Mouse (Mus musculus) embryonic facial prominence, embryonic 14.5 days (tissue): ENCODE results near the gene Serf2. TPM values are rescaled to one million over a fixed set of nuclear protein-coding genes. Genes with fewer than 3 reads are reported as not detected.
A peak's percentile ranks its signal among the peaks of the same experiment; 100 is the strongest.
"Not testable (repeated sequence)": the region's sequence is repeated elsewhere in the genome, so short reads cannot be mapped to it uniquely, and the experiment has no call there.

ENCODE experiments used
- ATAC-seq: fragments of 200-750 bp; cut with Nextera tagmentation; 2 replicates; pipeline ENCODE4 v1.8.0; 2017; ENCODE audit warnings: low read depth, moderate number of reproducible peaks, moderate TSS enrichment
- DNase-seq: peaks from one replicate; pipeline ENCODE4 v3.0.0-alpha.2; 2015; ENCODE audit warnings: low spot score
- H3K27ac ChIP-seq: fragments of 300-500 bp; sonication (generic); replicated peaks from 2 replicates; pipeline ENCODE4 v1.5.1; 2014; ENCODE audit warnings: low read depth, mild to moderate bottlenecking, low read length, moderate library complexity
- H3K27me3 ChIP-seq: fragments of 300-500 bp; sonication (generic); replicated peaks from 2 replicates; pipeline ENCODE4 v1.6.1; 2014; ENCODE audit warnings: low read length; ENCODE audit not compliant: control insufficient read depth, insufficient read depth
- H3K36me3 ChIP-seq: fragments of 300-500 bp; sonication (generic); 2 replicates; pipeline ENCODE4 v1.6.1; 2014; ENCODE audit warnings: low read length, mixed read lengths; ENCODE audit not compliant: control insufficient read depth, insufficient read depth
- H3K4me1 ChIP-seq: fragments of 300-500 bp; sonication (generic); 2 replicates; pipeline ENCODE4 v1.6.1; 2014; ENCODE audit warnings: antibody characterized with exemption, low read length; ENCODE audit not compliant: control insufficient read depth, insufficient read depth
- H3K4me2 ChIP-seq: fragments of 300-500 bp; sonication (generic); 2 replicates; pipeline ENCODE4 v1.6.1; 2014; ENCODE audit warnings: low read depth, mild to moderate bottlenecking, low read length, moderate library complexity, mixed read lengths
- H3K4me3 ChIP-seq: fragments of 300-500 bp; sonication (generic); 2 replicates; pipeline ENCODE4 v1.5.1; 2014; ENCODE audit warnings: low read depth, mild to moderate bottlenecking, low read length
- H3K9ac ChIP-seq: fragments of 300-500 bp; sonication (generic); 2 replicates; pipeline ENCODE4 v1.6.1; 2014; ENCODE audit warnings: low read depth, mild to moderate bottlenecking, low read length, moderate library complexity, mixed read lengths
- H3K9me3 ChIP-seq: fragments of 300-500 bp; sonication (generic); 2 replicates; pipeline ENCODE4 v1.6.1; 2016; ENCODE audit warnings: low read length; ENCODE audit not compliant: control insufficient read depth
- WGBS: fragments of 180-500 bp; shearing (Covaris S2); extraction: QIAGEN DNeasy Blood & Tissue Kit; methylation state at CpG from one replicate; pipeline ENCODE4 v1.1.7; 2014; 5-methylcytosine and 5-hydroxymethylcytosine counted together
- polyA plus RNA-seq: library from polyadenylated mRNA; unstranded; fragments of >200 nt; fragmentation: Nextera tagmentation; extraction: Ambion mirVana; gene quantifications from 2 replicates; pipeline ENCODE4 v1.2.1, GENCODE M21; 2014

The Serf2 gene
- polyA plus RNA-seq, 1 experiment from 2014 or later, result 673 TPM

DNA sequence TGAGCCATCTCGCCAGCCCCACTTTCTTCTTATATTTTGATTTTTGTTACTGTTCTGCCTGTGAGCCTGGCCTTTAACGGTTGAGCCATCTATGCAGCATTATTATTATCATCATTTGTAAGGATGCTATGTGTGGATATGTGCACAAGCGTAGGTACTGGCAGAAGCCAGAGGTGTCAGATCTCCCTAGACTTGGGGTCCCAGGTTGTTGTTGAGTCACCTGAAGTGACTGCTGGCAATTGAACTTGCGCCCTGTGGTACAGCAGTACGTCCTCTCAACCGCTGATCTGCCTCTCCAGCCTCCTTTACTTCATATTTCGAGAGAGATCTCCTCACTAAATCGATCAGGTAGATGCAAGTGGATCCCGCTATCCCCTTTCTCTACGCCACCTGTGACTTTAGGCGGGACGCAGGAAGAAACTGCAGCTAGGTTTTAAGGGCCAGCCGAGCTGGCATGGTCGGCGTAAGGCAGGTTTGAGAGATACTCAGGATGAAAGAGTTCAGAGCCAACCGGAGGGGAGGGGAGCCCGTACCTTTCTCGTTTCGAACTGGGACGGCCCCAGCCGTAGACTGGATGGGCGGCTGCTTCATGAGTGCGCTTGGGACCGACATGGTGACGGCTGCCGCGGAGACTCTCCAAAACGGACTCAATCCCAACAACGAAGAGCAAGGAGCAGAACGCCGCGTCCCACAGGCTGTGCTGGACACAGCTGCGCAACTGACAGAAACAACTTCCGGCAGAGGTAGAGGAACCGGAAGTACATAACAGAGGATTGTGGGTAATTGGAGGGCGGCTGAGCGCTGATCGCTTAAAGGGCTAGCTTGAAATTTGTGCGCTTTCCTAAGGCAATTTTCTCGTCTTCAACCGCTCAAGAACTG is 24.5 kb downstream of the Serf2 start, which contains the start of gene Mfap1b:
Mfap1b (minus strand) TSS at position 767 of the 879 bp plus-strand sequence.
- not testable (repeated sequence) for H3K27me3 ChIP-seq, H3K36me3 ChIP-seq, H3K9me3 ChIP-seq, H3K4me1 ChIP-seq
- ATAC-seq, result peak; percentile 94
- Histone ChIP-seq H3K9ac (peak within 1 kb of the TSS; percentile 70), H3K4me2 (peak within 1 kb of the TSS; percentile 62), H3K27ac (0 out of 2 replicates have a peak within 1 kb of the TSS, but pooled peaks have one; percentile 44), H3K4me3 (peak within 1 kb of the TSS; percentile 62)
- DNase-seq, result peak; percentile 96
- 4% methylated on average over 32 of the region's 41 CpGs for WGBS

DNA sequence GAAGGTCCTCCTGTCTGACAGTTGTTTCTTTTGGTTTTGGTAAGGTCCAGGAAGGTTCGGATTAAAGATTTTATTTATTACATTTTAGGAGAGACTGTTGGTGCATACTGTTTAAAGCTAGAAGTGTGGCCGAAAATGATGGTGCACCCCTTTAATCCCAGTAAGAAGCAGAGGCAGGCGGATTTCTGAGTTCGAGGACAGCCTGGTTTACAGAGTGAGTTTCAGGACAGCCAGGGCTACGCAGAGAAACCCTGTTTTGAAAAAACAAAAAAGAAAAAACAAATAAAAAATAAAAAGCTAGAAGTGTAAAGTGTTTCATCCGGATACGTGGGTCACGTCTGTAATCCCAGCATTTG is 25.2 kb downstream of the Serf2 start:
- Histone ChIP-seq H3K4me2 (peak overlapping the region; percentile 62), H3K9me3 (no peaks in the 10 kb centered on the region), H3K27me3 (no peaks in the 10 kb centered on the region), H3K9ac (peak overlapping the region; percentile 70; the same call in 1 of the 2 replicates), H3K4me1 (peaks cover 6% of the 10 kb centered on the region; the same call in 1 of the 2 replicates), H3K36me3 (no peaks in the 10 kb centered on the region), H3K4me3 (peak overlapping the region; percentile 62), H3K27ac (0 out of 2 replicates have a peak overlapping the region, but pooled peaks have one; percentile 44)
- DNase-seq (no peak), ATAC-seq (peak; percentile 35; the same call in 1 of the 2 replicates)
- 37% methylated on average over 8 of the region's 8 CpGs for WGBS

DNA sequence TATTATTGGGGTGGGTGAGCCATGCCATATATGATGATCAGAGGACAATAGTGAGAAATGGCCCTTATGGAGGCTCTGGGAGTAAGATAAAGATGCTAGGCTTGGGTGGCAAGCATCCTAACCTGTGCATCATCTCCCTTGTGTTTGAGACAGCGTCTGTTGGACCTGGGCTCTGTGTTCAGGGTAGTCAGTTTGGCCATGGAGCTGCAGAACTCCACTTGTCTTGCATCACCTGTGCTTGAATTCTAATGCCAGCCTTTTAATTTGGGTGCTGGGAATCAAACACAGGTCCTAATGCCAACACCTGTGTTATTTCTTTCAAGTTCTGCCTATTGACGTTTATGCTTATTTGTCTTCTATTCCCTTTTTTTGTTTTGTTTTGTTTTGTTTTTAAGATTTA is 26.3 kb downstream of the Serf2 start:
- H3K27me3 ChIP-seq, H3K4me2 ChIP-seq, H3K9me3 ChIP-seq, DNase-seq, H3K36me3 ChIP-seq, ATAC-seq, H3K27ac ChIP-seq, H3K4me3 ChIP-seq, H3K4me1 ChIP-seq, H3K9ac ChIP-seq: not testable (repeated sequence)
- 95% methylated on average over 2 of the region's 2 CpGs for WGBS

DNA sequence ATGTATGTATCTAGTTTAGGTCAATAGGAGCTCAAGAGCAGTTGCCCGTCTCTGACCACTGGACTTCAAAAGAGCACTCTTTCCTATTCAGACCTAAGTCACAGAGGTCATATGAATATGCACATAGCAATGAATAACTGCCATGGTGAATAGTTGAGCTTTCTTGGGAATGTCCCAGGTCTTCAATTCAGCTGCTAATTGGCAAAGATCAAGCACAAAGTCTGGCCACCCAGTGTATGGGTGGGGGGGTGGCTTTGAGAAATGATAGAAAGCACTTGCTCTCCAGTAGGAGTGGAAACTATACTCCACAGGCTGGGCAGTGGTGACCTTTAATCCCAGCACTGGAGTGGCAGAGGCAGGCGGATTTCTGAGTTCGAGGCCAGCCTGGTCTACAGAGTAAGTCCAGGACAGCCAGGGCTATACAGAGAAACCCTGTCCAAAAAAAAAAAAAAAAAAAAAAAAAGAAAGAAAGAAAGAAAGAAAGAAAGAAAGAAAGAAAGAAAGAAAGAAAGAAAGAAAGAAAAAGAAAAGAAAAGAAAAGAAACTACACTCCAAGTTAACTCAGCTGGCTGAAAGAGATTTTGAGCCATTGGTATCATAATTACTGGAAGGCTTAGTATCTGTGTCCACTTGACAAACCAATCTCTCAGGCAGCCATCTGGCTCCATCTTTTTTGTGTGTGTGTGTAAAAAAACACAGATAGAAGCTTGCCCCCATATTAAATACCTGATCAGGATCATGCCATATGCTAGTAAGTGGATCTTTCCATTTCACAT is 28.7 kb downstream of the Serf2 start:
- Histone ChIP-seq H3K27ac (no peak overlapping the region), H3K4me3 (no peak overlapping the region), H3K36me3 (no peaks in the 10 kb centered on the region), H3K4me2 (no peak overlapping the region), H3K4me1 (peaks cover 6% of the 10 kb centered on the region; the same call in 1 of the 2 replicates), H3K27me3 (no peaks in the 10 kb centered on the region), H3K9me3 (no peaks in the 10 kb centered on the region), H3K9ac (no peak overlapping the region)
- DNase-seq (no peak), ATAC-seq (no peak)
- 85% methylated on average over 3 of the region's 3 CpGs for WGBS

DNA sequence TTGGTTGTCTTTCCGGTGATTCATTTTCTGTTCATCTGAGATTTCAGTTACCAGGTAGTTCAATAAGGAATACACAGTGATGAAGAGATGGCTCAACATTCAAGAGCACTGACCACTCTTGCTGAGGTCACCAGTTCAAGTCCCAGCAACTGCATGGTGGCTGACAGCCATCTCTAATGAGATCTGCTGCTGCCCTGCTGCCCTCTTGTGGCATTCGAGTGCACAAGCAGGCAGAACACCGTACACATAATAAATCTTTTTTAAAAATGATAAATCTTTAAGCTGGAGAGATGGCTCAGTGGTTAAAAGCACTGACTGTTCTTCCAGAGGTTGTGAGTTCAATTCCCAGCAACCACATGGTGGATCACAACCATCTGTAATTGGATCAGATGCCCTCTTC is 31.5 kb downstream of the Serf2 start:
- Histone ChIP-seq H3K27ac (no peak overlapping the region), H3K4me2 (no peak overlapping the region), H3K36me3 (no peaks in the 10 kb centered on the region), H3K9ac (no peak overlapping the region), H3K4me3 (no peak overlapping the region), H3K4me1 (no peaks in the 10 kb centered on the region), H3K27me3 (no peaks in the 10 kb centered on the region), H3K9me3 (no peaks in the 10 kb centered on the region)
- no peak for DNase-seq
- no peak for ATAC-seq
- 58% methylated on average over 3 of the region's 3 CpGs for WGBS

DNA sequence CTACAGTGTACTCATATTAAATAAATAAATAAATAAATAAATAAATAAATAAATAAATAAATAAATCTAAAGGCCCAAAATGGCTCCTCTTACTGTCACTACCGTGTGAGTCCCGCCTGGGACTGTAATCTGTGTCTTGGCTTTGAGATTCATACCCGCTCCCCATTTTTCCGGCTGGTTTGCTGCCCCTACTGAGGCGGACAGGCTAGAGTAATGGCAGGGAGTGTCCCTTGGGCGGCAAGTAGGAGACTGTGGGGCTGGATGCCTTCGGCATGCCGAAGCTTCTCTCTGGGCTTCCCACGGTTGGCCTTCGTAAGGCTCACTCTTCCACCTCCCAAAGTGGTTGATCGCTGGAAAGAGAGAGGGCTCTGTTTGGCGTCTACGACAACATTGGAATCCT is 31.9 kb downstream of the Serf2 start:
- WGBS, result 84% methylated on average over 13 of the region's 13 CpGs
- H3K27me3 ChIP-seq, H3K4me3 ChIP-seq, DNase-seq, ATAC-seq, H3K27ac ChIP-seq, H3K9me3 ChIP-seq, H3K4me2 ChIP-seq, H3K9ac ChIP-seq, H3K4me1 ChIP-seq, H3K36me3 ChIP-seq: not testable (repeated sequence)

DNA sequence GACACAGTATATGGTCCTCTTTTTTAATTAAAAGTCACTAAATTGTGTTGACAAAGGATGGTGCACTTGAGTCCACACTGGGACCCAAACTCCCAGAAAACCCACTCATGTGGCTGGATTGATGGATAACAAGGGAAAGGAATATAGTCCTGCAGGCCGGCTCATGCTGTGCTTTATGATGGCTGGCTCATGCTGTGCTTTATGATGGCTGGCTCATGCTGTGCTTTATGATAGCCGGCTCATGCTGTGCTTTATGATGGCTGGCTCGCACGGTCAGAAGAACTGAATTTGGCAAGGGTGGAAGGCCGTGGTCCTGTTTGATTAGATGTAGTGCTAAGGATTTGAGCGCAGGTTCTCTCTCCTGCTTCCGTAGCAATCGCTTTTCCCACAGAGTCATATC is 34.6 kb downstream of the Serf2 start:
- Histone ChIP-seq H3K9ac (no peak overlapping the region), H3K4me2 (no peak overlapping the region), H3K9me3 (no peaks in the 10 kb centered on the region), H3K4me3 (no peak overlapping the region), H3K4me1 (no peaks in the 10 kb centered on the region), H3K27me3 (no peaks in the 10 kb centered on the region), H3K36me3 (no peaks in the 10 kb centered on the region), H3K27ac (no peak overlapping the region)
- DNase-seq (no peak), ATAC-seq (no peak)
- WGBS, result 69% methylated on average over 8 of the region's 8 CpGs

DNA sequence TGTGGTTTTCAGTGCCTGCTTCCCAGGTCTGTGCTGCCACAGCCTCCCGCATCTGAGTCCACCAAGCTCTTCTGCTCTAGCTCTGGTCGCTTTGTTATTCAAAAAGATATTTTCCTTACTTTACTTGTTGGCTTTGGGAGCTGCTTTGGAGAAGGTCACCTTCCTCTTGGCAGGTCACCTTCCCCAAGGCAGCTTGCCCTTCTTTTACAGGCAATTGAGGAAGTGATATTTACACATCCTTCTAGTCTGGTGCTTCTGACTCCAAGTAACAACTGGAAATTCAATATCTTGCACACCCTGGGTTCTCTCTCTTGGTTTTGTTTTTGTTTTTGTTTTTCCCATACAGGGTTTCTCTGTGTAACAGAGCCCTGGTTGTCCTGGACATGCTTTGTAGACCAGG is 35.4 kb downstream of the Serf2 start:
- not testable (repeated sequence) for ATAC-seq, H3K9me3 ChIP-seq, H3K4me1 ChIP-seq, H3K36me3 ChIP-seq, H3K4me3 ChIP-seq, H3K4me2 ChIP-seq, DNase-seq, H3K27me3 ChIP-seq, H3K27ac ChIP-seq, H3K9ac ChIP-seq
- 60% methylated on average over 1 of the region's 2 CpGs for WGBS
